Mouse (Mus musculus): ENCODE results near the gene Gm38392. TPM values are rescaled to one million over a fixed set of nuclear protein-coding genes. Genes with fewer than 3 reads are reported as not detected.
"Not testable (repeated sequence)": the region's sequence is repeated elsewhere in the genome, so short reads cannot be mapped to it uniquely, and the experiment has no call there.

Gene Gm38392
- polyA plus RNA-seq, 2 experiments from 2014 or later, result not detected

DNA sequence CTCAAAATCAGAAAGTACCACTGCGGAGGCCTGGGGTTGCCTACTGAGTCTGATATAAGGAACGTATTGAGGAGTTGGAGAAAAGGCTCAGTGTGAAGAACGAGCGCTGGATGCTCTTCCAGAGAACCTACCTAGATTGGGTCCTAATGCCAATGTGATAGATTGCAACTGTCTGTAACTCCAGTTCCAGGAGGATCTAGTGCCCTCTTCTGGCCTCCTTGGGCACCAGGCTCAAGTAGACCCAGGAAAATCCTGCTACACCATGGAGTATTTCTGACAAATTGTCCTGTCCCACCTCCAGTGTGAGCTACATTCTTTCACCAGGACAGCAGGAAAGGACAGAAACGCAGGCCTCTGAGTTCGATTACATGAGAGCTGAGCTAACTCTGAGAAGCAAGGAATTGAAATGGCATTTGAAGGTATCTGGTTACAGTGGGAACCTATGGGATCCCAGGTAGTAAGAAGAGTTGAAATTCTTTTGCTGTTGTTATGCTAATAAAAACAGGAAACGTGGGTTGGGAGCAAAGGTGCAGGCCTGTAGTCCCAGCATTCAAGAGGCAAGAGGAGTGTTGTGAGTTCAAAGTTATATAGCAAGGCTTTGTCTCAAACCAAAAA is 10.4 kb downstream of the Gm38392 start:
- ATAC-seq, result no peak

DNA sequence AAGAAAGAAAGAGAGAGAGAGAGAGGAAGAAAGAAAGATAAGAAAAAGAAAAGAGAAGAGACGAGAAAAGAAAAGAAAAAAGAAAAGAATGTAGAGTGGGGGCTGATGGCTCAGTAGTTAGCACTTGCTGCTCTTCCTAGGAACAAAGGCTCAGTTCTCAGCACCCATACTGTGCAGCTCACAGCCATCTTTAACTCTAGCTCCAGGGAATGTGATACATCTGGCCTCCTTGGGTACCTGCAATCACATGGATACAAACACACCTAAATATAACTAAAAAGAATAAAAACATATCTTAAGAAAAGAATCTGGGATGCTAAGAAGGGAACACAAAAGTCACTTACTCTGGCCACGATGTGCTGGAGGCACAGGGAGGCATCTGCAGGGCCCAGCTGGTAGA is 10.9 kb downstream of the Gm38392 start:
- ATAC-seq, result no peak

DNA sequence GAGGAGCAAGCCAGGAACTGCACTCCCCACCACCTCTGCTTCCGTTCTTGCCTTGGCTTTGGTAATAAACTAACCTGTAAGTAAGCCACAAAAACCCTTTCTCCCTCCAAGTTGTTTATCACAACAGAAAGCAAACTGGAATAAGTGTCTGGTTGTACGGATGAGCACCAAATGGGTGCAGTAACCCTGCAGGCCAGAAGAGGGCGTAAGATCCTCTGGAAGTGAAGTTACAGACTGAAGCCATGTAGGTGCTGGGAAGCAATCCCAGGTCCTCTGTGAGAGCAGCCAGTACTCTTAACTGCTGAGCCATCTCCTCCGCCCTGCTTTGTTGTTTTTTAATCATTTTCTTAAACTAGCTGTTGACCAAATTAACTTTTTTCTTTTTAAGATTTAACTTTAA is 13.0 kb downstream of the Gm38392 start:
- ATAC-seq, result no peak

DNA sequence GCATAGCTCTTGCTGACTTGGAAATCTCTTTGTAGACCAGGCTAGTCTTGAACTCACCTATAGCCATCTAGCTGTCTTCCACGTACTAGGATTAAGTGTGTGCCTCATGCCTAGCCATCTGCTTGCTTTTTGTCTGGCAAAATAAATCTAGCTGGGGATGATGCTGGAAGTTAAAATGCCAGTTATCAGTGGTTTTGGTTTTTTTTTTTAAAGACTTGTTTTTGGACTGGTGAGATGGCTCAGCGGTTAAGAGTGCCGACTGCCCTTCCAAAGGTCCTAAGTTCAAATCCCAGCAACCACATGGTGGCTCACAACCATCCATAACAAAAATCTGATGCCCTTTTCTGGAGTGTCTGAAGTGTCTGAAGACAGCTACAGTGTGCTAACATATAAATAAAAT is 15.2 kb downstream of the Gm38392 start:
- no peak for ATAC-seq

DNA sequence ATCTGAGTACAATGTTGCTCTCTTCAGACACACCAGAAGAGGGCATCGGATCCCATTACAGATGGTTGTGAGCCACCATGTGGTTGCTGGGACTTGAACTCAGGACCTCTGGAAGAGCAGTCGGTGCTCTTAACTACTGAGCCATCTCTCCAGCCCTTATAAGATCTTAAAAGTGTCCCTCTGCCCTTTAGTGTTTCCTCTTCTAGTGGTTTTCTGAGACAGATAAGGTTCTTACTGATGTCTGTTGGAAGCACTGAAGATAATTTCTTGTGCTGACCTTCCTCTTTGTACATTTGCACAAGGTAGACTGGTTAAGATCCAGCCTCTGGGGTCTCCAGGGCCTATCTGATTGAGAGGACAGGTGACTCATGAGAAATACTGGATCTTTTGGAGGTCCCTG is 15.7 kb downstream of the Gm38392 start:
- not testable (repeated sequence) for ATAC-seq

DNA sequence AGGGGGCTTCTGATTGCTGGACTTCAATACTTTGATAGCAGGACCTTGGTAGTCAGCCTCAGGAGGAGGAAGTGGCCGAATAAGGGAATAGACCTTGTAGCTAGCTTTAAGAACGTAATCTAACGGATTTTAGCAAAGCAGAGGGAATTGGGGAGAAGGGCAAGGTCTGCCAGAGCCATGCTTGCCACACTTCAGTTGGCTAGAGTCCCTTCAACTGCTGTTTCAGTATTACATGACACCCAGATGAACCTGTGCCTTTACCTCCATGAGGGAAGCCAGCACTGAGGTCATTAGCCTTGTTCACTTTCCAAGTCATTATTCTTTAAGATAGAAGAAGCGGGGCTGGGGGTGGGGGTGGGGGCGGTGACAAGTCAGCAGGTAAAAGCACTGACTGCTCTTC is 18.0 kb downstream of the Gm38392 start:
- ATAC-seq, result no peak

DNA sequence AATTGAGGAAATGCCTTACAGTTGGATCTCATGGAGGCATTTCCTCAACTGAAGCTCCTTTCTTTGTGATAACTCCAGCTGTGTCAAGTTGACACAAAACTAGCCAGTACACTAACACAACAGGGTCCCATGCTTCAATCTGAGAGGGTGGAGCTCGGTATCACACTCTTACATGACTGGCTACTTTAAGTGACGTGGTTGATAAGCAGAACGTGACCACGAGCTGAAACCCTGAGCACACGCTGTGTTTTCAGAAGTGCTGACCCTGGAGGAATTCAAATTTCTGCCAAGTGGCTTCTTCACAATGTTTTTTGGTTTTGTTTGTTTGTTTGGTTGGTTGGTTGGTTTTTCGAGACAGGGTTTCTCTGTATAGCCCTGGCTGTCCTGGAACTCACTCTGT is 19.0 kb downstream of the Gm38392 start:
- ATAC-seq, result not testable (repeated sequence)

DNA sequence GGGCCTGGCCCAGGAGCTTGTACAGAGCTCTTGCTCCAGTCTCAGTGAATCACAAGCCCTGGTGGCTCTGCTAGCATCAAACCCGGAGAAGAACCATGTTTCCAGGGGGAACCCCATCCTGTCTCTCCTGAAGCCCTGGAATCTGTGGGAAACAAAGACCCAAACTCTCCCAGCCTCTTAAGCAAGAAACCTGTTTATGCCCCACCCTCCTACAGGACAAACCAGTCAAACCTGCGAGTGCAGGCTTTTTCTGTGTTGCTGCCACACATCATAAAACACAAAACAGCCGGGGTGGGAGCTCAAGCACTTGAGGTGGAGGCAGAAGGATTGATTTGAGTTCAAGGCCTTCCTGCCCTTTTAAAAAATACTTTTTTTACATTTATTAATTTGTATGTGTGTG is 24.7 kb downstream of the Gm38392 start:
- no peak for ATAC-seq

DNA sequence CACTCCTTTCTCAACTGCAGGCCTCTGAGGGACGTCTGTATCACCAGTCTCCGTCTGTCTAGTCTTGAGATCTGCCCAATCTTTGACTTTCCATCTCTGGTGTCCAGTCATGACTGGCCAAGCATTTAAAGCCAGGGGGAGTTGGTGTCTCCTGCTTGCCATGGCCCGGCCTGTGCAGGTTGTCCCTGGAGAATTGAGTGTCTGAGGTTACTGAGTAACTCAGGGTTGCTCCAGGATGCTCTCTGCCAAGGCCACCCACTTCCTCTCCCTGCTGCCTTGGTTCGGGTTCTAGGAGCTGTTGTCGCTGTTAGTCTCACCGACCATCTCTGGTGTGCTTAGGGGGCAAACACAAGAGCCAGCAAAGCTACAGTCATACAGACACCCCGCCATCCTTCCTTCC is 30.6 kb downstream of the Gm38392 start:
- ATAC-seq, result no peak

DNA sequence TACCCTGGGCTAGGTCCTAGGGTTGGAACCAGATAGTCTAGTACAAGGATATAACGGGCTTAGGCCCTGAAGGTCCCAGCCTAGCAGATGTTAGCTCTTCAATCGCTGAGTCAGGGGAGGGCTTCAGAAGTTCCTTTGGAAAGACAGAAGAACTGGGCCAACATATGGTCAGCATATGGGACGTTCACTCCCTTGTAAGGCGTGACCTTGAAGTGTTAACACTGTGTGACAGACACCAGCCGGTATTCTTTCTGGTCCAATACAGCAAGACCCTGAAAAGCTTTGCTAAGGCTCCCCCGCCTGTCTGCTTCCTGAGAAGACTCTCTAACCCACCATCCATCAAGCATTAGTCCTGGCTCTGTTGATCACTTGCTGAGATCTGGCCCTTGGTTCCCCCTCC is 31.1 kb downstream of the Gm38392 start:
- ATAC-seq, result no peak

DNA sequence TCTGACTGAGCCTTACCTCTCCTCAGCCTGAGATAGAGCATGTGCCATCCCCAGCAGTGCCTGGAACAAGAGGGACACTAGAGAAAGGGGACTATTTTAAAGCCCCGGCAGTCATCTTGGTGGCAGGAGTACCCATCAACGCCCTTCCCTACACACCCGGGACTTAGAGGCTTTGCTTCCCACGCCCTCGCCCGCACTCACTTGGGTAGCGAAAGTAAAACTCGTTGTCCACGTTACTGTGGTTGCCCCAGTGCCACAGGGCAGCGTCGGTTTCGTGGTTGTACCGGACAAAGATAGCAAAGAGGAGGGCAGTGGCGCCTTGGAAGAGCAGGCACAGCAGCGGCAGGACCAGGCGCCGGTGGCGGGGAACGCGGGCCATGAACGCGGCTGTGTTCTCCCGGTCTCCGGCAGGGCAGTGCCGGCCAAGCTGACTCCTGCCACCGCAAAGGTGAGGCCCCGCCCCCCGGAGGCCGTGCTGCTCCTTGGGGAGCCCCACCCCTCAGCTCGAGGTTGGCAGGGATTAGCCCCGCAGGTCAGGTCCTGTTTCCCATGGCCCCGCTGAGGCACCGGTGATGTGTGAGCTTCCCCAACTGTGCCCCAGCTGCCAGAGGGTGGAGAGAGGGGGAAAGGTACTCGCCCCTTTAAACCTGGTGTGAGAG is 32.6 kb downstream of the Gm38392 start, which contains the start of gene Rhbg:
Rhbg (minus strand) TSS at position 442 of the 659 bp plus-strand sequence.
- ATAC-seq, result no peak

DNA sequence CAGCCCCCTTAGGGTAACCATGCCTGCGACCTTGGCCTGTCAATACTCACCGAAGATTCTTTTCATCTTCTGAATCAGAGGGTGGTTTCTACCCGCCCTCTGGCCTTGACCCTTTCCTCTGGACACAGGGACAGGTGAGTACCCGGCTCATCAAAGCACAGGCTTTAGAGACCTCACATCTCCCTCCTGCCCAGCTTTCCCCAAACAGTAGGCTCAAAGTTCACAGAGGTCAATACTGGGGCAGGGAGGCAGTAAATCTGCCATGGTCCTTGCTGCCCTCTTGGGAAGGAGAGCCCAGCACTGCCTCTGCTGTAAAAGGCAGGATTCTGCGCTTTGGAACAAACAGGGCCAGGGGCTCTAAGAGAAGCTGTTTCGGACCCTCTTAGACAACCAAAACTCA is 34.3 kb downstream of the Gm38392 start:
- no peak for ATAC-seq

DNA sequence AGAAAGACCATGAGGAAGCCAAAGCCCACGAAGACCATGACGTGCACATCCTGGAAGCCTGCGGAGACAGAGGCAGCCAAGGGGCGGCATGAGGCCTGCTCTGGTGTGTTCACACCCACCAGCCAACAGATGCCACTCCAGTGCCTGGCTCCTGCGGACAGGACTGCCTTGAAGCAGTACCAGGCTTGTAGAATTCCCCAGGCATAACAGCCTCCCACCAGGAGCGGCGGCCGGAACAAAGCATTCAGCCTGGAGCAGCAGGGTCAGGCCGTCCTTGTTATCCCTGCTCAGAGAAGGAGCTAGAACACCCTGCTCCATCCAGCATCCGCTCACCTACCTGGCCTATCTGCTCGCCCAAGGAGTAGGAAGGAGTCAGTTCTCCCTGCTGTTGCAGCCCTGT is 38.6 kb downstream of the Gm38392 start:
- ATAC-seq, result no peak

DNA sequence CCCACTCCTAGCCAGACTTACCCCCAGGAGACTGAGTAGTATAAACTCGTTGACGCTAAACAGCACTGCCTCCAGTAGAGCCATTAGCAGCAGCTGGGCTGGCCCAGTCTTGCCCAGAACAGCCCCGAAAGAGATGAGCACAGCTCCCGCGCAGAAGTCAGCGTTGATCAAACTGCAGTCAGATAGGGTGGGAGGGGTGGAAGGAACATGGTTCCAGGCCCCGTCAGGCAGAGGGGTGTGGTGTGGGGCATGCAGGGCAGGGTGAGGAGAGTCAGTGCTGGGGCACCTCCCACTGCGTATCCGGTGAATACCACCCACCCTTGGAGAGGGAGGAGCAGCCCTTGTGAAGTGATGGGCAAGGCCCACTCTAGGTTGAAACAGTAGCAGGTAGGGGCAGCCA is 39.3 kb downstream of the Gm38392 start:
- ATAC-seq, result no peak

DNA sequence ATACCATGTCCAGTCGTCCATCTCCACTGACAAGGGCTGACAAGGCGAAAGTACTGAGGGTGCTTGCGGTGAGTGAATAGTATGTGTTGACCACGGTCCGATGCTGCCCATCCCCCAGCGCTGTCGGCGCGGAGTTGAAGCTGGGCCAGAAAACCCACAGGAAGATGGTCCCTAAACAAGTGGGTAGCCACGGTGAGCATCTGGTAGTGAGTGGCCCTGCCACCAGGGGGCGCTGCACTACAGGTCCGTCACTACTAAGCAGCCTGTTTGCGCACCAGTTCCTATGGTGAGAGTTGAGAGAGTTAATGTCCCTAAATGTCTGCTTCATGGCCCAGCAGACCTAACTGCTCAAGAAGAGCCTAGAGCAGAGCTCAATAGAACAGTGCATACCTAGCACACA is 41.2 kb downstream of the Gm38392 start:
- ATAC-seq, result peak; percentile 39

DNA sequence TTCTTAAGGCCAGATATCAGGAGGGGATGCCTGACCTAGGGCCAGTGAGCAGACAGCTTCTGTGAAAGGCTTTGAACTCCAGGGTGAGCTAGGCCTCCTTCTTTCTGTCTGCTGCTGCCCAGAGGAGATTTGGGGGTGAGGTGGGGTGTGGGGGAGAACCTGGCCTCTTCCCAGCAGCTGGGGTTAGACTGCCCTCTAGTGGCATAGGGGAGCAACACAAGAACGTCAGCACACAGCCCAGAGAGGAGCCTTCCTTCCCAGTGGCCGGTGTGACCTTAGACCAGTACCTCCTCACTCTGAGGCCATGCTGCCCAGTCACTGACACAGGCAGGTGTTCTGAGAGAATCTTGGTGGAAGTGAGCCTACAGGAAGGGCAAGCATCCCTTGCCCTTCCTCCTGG is 42.9 kb downstream of the Gm38392 start:
- ATAC-seq, result no peak

DNA sequence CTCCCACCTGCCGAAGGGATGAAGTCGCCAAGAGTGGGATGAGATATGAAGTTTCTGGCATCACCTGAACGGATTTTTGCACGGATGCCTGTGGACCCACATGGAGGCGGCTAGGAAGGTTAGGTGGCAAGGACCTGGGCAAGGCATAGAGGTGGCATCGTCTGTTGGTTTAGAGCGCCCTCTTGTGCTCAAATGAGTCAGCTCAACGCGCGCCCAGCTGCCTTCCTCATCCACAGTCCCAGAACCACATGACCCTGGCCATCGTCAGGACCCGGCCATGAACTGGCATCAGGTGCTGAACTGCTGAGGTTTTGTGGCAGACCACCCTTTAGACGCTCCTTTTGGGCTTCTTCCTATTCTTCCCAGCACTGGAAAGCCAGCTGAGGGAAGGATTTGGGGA is 44.5 kb downstream of the Gm38392 start:
- peak; percentile 74 for ATAC-seq

DNA sequence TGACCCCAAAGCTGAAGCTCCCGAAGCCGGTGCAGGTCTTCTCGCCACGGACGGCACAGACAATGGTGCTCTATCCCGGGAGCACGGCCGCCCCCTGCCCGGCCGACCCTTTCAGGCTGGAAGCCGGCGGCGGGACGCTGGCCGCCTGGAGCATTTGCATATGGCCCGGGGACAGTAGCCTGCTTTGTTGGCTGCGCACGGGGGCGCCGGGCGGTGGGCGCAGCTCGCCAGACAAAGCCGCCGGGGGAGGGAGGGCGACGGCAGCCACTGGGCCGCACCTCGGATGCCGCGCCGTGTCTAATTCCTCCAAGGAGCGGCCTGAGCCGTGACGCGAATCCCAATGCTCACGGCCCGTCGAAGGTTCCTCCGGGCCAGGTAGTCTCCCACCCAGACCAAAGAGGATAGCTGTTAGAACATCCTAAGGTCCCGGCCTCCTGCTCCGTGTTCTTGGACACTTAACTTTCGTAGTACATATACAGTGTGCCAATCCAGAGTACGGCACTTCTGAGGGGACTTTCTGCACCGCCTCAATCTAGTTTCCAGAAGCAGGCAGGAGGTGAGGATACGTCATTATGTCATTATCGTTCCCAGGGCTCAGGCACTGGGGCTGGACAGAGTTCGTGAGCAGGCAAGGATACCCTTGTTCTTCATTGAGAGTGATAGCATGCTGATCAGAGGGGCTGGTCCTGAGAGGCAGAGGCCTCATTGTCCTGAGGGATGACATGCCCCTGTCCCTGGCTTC is 45.8 kb downstream of the Gm38392 start:
- ATAC-seq, result no peak

DNA sequence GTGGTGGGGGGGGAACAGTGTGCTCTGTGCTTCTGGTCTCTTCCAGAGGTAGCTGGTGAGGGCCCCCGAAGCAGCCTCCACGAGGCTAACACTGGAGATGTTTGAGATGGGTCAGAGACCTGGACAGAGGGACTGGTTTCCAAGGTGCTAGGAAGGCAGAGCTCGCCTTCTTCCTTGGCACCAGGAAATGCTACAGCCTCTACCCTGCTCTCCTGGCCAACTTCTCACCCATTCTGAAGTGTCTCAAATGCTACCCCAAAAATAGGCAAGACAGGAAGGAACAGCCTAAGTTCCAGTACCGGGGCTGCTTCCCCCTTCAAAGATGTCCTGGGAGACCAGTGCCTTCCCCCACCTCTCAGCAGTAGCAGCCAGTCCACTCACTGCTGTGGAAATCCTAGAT is 47.6 kb downstream of the Gm38392 start:
- ATAC-seq, result no peak

DNA sequence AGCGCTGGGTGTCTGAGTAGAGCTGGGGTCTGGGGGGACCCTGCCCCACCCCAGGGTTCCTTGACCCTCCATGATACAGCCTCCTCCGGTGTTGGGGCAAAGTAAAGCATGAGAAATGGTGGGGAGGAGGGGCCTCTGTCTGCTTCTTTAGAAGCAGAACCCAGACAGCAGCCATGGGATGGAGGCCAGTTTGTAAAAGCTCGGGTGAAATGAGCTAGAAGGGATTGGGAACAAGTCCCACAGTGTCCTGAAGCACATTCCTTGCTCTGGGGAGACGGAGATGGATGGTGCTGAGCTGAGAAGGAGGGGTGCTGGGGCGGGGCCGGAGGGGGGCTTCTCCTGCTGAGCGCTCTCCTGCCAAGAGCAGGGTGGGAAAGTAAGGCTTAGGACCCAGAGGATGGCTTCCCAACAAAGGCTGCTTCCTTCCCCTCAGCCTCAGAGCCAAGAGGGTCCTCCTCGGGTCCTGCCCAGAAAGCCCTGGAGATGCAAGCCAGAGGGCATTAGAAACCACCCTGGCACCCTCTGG is 48.1 kb downstream of the Gm38392 start:
- no peak for ATAC-seq

DNA sequence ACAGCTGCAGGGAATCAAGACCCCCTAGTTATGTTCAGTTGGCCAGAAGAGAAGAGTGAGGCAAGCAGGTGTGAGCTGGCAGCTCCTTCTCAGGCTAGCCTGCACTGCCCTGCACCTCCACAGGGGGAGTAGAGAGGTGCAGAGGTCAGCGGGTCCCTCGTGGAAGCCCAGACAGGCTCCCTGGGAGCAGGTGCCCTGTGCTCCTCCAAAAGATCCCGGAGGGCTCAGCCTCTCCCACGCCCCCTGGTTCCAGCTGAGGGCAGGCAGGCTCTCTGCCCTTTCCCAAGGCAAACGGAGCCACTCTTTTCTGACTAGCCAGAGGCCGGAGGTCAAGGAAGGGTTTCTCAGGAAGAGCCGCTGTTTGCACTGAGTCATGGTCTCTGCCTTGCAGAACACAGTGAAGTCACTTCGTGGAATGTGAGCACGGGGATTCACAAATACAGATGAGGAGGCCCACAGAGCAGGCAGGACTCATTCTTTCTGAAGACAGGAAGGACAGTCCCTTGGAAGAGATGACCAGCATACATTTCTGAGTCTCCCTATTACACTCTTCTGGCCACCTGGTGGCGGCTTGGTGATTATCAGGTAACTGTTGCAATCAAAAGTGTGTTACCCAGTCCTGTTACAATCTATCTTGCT is 49.3 kb downstream of the Gm38392 start:
- peak; percentile 49 for ATAC-seq

DNA sequence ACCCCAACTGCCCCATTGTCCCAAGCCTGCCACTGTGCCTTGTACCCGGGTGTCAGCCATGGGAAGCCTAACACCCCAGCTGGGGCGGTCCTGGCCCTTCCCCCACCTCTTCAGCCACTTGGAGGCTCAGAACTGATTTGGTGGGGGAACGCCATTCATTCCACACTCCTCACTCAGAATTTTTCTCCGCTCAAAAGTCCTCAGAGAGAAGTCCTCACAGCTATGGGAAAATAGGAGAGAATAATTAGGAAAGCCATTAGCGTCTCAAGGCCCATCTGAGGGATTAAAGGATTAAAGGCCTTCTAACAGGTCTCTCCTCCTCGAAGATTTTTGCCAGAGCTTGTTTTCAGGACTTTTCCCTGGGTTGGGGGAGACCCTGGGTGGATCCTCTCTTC is 49.9 kb downstream of the Gm38392 start:
- no peak for ATAC-seq

DNA sequence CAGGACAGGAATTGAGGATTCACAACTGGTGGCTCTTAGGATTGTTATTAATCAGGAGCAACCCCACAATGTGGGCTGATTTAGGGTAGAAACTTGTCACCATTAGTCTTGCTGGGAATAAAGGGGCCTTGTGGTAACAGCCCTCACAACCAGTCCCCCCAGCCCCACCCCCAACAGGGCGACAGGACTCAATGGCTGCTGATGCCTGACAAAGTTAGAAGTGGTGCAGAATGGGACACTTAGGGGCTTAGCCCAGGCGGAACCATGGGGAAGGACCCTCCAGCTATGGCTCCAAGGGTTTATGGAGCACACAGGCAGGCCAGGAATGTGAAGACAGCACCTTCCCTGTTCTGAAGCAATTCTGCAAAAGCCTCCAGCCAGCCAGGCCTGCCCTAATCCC is 51.4 kb downstream of the Gm38392 start:
- no peak for ATAC-seq

Measured in CD4-positive, CD25-positive, alpha-beta regulatory T cell, adult 4 months (primary cell).